Comparison of ENCODE assay signal across 18 mouse cellular contexts in the genomic region with DNA sequence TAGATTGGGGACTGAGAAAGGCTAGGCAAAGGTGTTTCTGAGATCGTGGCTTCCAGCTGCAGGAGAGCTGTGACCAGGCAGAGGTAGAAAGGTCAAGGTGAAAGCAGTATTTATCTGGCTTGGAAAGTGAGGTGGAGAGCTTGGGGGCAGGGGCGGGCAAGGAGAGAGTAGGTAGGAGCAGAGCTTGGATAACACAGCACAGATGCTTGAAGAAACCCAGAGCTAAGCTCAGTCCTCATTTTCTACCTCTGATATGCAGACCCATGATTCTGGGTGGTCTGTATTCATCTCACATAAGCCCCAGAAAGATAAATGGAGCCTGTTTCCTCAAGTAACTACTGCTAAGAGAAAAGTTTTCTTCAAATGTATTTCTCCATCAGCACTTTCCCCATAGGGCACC.
DNase-seq lines count a peak whose midpoint lies in the region; ATAC-seq and TF ChIP-seq lines count a peak whose summit lies in the region.
"Had no signal": no experiment of that assay in that cellular context is flagged by ENCODE, and none has a peak within 500 bp of the region (broad histone marks: within the 10 kb centered on the region; RNA-seq: fewer than 3 reads in every experiment).

No protein-coding gene starts in this region.

- H3K4me2 ChIP-seq in heart, embryonic 13.5 days = peak overlapping the region; percentile 22
- no peak overlapping the region for H3K4me2 ChIP-seq in intestine, embryonic 14.5 days (ENCODE audit: low read length)
- no peak overlapping the region for H3K4me2 ChIP-seq in intestine, embryonic 16.5 days (ENCODE audit: low read depth, low read length)
- H3K4me2 ChIP-seq in midbrain, embryonic 11.5 days = no peak overlapping the region
- no peak overlapping the region for H3K4me2 ChIP-seq in midbrain, postnatal 0 days (ENCODE audit: low read depth, low read length, poor library complexity, severe bottlenecking)
- H3K4me2 ChIP-seq: intestine, embryonic 15.5 days had no signal

- ATAC-seq in heart, embryonic 13.5 days (ENCODE audit: extremely low read depth, insufficient number of reproducible peaks, low FRiP score, low TSS enrichment) = no peak
- 0 out of 2 replicates have a peak, but pooled peaks have one; percentile 43 for ATAC-seq in intestine, embryonic 14.5 days (replicated peaks; ENCODE audit: low FRiP score, low TSS enrichment, low read depth)
- no peak for ATAC-seq in intestine, embryonic 16.5 days
- no peak for ATAC-seq in midbrain, embryonic 11.5 days (ENCODE audit: low FRiP score)
- no peak for ATAC-seq in midbrain, postnatal 0 days (ENCODE audit: low FRiP score)
- ATAC-seq: forebrain, embryonic 14.5 days had no signal

- no peak for TF ChIP-seq CTCF in midbrain, postnatal 0 days (IDR thresholded peaks at IDR 0.05)

- H3K9ac ChIP-seq in heart, embryonic 13.5 days = no peak overlapping the region
- H3K9ac ChIP-seq in intestine, embryonic 14.5 days (ENCODE audit: low read length) = no peak overlapping the region
- H3K9ac ChIP-seq in intestine, embryonic 16.5 days (ENCODE audit: low read depth, low read length) = no peak overlapping the region
- H3K9ac ChIP-seq in midbrain, embryonic 11.5 days (ENCODE audit: low read length) = no peak overlapping the region
- H3K9ac ChIP-seq in midbrain, postnatal 0 days (replicated peaks; ENCODE audit: low read length, poor library complexity, severe bottlenecking) = no peak overlapping the region
- H3K9ac ChIP-seq: intestine, embryonic 15.5 days had no signal

- H3K36me3 ChIP-seq in heart, embryonic 13.5 days = no peaks in the 10 kb centered on the region
- H3K36me3 ChIP-seq in intestine, embryonic 14.5 days (ENCODE audit: control insufficient read depth, insufficient read depth, low read length) = no peaks in the 10 kb centered on the region
- no peaks in the 10 kb centered on the region for H3K36me3 ChIP-seq in intestine, embryonic 16.5 days (ENCODE audit: control insufficient read depth, insufficient read depth, low read length)
- no peaks in the 10 kb centered on the region for H3K36me3 ChIP-seq in midbrain, embryonic 11.5 days (ENCODE audit: control insufficient read depth, insufficient read depth, low read length)
- no peaks in the 10 kb centered on the region for H3K36me3 ChIP-seq in midbrain, postnatal 0 days (ENCODE audit: insufficient read depth, low read length)
- H3K36me3 ChIP-seq: embryonic facial prominence, embryonic 10.5 days; G1E; intestine, embryonic 15.5 days had no signal

- H3K27ac ChIP-seq in heart, embryonic 13.5 days (replicated peaks) = peak overlapping the region; percentile 61
- no peak overlapping the region for H3K27ac ChIP-seq in intestine, embryonic 14.5 days (ENCODE audit: low read depth)
- H3K27ac ChIP-seq in intestine, embryonic 16.5 days (ENCODE audit: low read length) = no peak overlapping the region
- H3K27ac ChIP-seq in midbrain, embryonic 11.5 days (ENCODE audit: low read depth, low read length) = no peak overlapping the region
- no peak overlapping the region for H3K27ac ChIP-seq in midbrain, postnatal 0 days (ENCODE audit: low read depth, low read length)
- H3K27ac ChIP-seq: embryonic facial prominence, embryonic 10.5 days; hindbrain, postnatal 0 days; intestine, embryonic 15.5 days had no signal

- WGBS in heart, embryonic 13.5 days = 6% methylated on average over 2 of the region's 2 CpGs
- WGBS in intestine, embryonic 14.5 days = 22% methylated on average over 2 of the region's 2 CpGs
- WGBS in intestine, embryonic 16.5 days = 20% methylated on average over 2 of the region's 2 CpGs
- 69% methylated on average over 2 of the region's 2 CpGs for WGBS in midbrain, embryonic 11.5 days
- WGBS in midbrain, postnatal 0 days = 70% methylated on average over 2 of the region's 2 CpGs

- H3K4me1 ChIP-seq in heart, embryonic 13.5 days = peaks cover 29% of the 10 kb centered on the region
- H3K4me1 ChIP-seq in intestine, embryonic 14.5 days (replicated peaks; ENCODE audit: control insufficient read depth, insufficient read depth, low read length) = peaks cover 12% of the 10 kb centered on the region
- H3K4me1 ChIP-seq in intestine, embryonic 16.5 days (ENCODE audit: control insufficient read depth, insufficient read depth, low read length) = peaks cover 3% of the 10 kb centered on the region; the same call in 1 of the 2 replicates
- 0 out of 2 replicates have a peak, but pooled peaks cover 2% of the 10 kb centered on the region for H3K4me1 ChIP-seq in midbrain, embryonic 11.5 days (ENCODE audit: control insufficient read depth, insufficient read depth, low read length)
- no peaks in the 10 kb centered on the region for H3K4me1 ChIP-seq in midbrain, postnatal 0 days (ENCODE audit: insufficient read depth, low read length)

- no peak overlapping the region for H3K4me3 ChIP-seq in heart, embryonic 13.5 days
- no peak overlapping the region for H3K4me3 ChIP-seq in intestine, embryonic 14.5 days (ENCODE audit: low read depth, low read length)
- H3K4me3 ChIP-seq in intestine, embryonic 16.5 days (ENCODE audit: low read length) = no peak overlapping the region
- no peak overlapping the region for H3K4me3 ChIP-seq in midbrain, embryonic 11.5 days (ENCODE audit: low read depth, low read length)
- no peak overlapping the region for H3K4me3 ChIP-seq in midbrain, postnatal 0 days (ENCODE audit: low read depth, low read length)
- H3K4me3 ChIP-seq: embryonic facial prominence, embryonic 10.5 days; intestine, embryonic 15.5 days had no signal

- H3K9me3 ChIP-seq in heart, embryonic 13.5 days = no peaks in the 10 kb centered on the region
- no peaks in the 10 kb centered on the region for H3K9me3 ChIP-seq in intestine, embryonic 14.5 days (ENCODE audit: control insufficient read depth, low read length)
- no peaks in the 10 kb centered on the region for H3K9me3 ChIP-seq in intestine, embryonic 16.5 days (ENCODE audit: control insufficient read depth, low read length)
- H3K9me3 ChIP-seq in midbrain, embryonic 11.5 days (ENCODE audit: control insufficient read depth, low read length) = no peaks in the 10 kb centered on the region
- no peaks in the 10 kb centered on the region for H3K9me3 ChIP-seq in midbrain, postnatal 0 days (ENCODE audit: low read length)
- H3K9me3 ChIP-seq: embryonic facial prominence, embryonic 10.5 days; G1E; intestine, embryonic 15.5 days had no signal

- no peak for DNase-seq in heart, adult 11 months
- no peak for DNase-seq in intestine, embryonic 14.5 days (ENCODE audit: low spot score)
- peak; percentile 67 for DNase-seq in midbrain, embryonic 11.5 days (ENCODE audit: low spot score, missing footprints)
- DNase-seq in midbrain, postnatal 0 days (ENCODE audit: low spot score) = no peak
- DNase-seq in yolk sac, embryonic 10.5 days (ENCODE audit: low spot score) = peak; percentile 61
- no peak for DNase-seq in gastrocnemius, adult 18-20 months (ENCODE audit: low spot score)
- DNase-seq: adrenal gland, adult 8-10 months; adrenal gland, postnatal 36 days; gastrocnemius, postnatal 36 days; heart, adult 18-20 months; heart, postnatal 36 days had no signal

- H3K27me3 ChIP-seq in heart, embryonic 13.5 days (replicated peaks) = no peaks in the 10 kb centered on the region
- no peaks in the 10 kb centered on the region for H3K27me3 ChIP-seq in intestine, embryonic 14.5 days (replicated peaks; ENCODE audit: control insufficient read depth, insufficient read depth, low read length)
- H3K27me3 ChIP-seq in intestine, embryonic 16.5 days (replicated peaks; ENCODE audit: control insufficient read depth, insufficient read depth, low read length) = no peaks in the 10 kb centered on the region
- no peaks in the 10 kb centered on the region for H3K27me3 ChIP-seq in midbrain, embryonic 11.5 days (ENCODE audit: control insufficient read depth, insufficient read depth, low read length)
- no peaks in the 10 kb centered on the region for H3K27me3 ChIP-seq in midbrain, postnatal 0 days (ENCODE audit: insufficient read depth, low read length)
- H3K27me3 ChIP-seq: intestine, embryonic 15.5 days had no signal

Comparison
In these comparisons a context has a peak if more than half of its experiments do, and no peak if none do; other contexts are left out.
1. DNase-seq: peak in midbrain, embryonic 11.5 days (single experiment) and yolk sac, embryonic 10.5 days (single experiment); none in heart, adult 11 months (single experiment), intestine, embryonic 14.5 days (single experiment), midbrain, postnatal 0 days (single experiment) and gastrocnemius, adult 18-20 months (single experiment).